Comparison of ENCODE assay signal across 14 mouse cellular contexts in the genomic region with DNA sequence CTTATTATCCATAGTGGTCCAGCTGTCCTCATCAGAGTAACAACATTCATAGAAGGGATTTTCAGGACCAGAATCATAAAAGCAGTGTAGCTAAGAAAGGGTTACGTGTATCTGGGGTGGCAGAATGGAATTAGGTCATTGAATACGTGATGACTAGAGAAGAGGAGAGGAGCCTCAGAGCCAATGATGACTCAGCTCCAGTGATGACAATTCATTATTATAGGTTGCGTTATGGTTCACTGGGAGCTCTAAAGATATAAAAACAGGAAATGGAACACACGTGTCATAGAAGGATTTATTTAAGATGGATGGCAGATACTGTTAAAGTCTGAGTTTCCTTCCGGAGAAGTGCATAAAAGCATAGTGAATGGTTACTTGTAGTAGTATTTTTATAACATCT.
"Had no signal": no experiment of that assay in that cellular context is flagged by ENCODE, and none has a peak within 500 bp of the region (broad histone marks: within the 10 kb centered on the region; RNA-seq: fewer than 3 reads in every experiment).

No protein-coding gene starts in this region.

- H3K36me3 ChIP-seq: limb, embryonic 10.5 days; liver, embryonic 15.5 days; midbrain, embryonic 13.5 days; neural tube, embryonic 12.5 days; stomach, embryonic 15.5 days had no signal

- H3K9ac ChIP-seq: liver, embryonic 15.5 days; midbrain, embryonic 13.5 days; neural tube, embryonic 12.5 days; stomach, embryonic 15.5 days had no signal

- H3K4me3 ChIP-seq: left cerebral cortex, adult 2 months; limb, embryonic 10.5 days; liver, embryonic 15.5 days; midbrain, embryonic 13.5 days; neural tube, embryonic 12.5 days; stomach, embryonic 15.5 days had no signal

- H3K4me2 ChIP-seq: liver, embryonic 11.5 days; liver, embryonic 15.5 days; midbrain, embryonic 13.5 days; neural tube, embryonic 12.5 days; stomach, embryonic 15.5 days had no signal

- DNase-seq: kidney, adult 9 months; lung, adult 2 months; lung, postnatal 36 days; right cerebral cortex, postnatal 14 days; thymus, postnatal 4 days had no signal

- H3K9me3 ChIP-seq: limb, embryonic 10.5 days; liver, embryonic 15.5 days; midbrain, embryonic 13.5 days; neural tube, embryonic 12.5 days; stomach, embryonic 15.5 days had no signal

- H3K27ac ChIP-seq: left cerebral cortex, adult 2 months; limb, embryonic 10.5 days; liver, embryonic 15.5 days; midbrain, embryonic 13.5 days; neural tube, embryonic 12.5 days; stomach, embryonic 15.5 days had no signal

- H3K27me3 ChIP-seq: liver, embryonic 15.5 days; midbrain, embryonic 13.5 days; neural tube, embryonic 12.5 days; stomach, embryonic 15.5 days had no signal

- ATAC-seq: intestine, embryonic 16.5 days; lung, postnatal 0 days; midbrain, embryonic 13.5 days had no signal

- H3K4me1 ChIP-seq: limb, embryonic 10.5 days; liver, embryonic 15.5 days; midbrain, embryonic 13.5 days; neural tube, embryonic 12.5 days; stomach, embryonic 15.5 days had no signal
